Mouse (Mus musculus) naive thymus-derived CD4-positive, alpha-beta T cell, adult 2 months (primary cell): Measurements from ENCODE around the gene B3gnt9.

Source experiments
- DNase-seq: peaks from one replicate; pipeline ENCODE4 v3.0.0-alpha.2; 2011; ENCODE audit warnings: low read depth

B3gnt9 gene

DNA sequence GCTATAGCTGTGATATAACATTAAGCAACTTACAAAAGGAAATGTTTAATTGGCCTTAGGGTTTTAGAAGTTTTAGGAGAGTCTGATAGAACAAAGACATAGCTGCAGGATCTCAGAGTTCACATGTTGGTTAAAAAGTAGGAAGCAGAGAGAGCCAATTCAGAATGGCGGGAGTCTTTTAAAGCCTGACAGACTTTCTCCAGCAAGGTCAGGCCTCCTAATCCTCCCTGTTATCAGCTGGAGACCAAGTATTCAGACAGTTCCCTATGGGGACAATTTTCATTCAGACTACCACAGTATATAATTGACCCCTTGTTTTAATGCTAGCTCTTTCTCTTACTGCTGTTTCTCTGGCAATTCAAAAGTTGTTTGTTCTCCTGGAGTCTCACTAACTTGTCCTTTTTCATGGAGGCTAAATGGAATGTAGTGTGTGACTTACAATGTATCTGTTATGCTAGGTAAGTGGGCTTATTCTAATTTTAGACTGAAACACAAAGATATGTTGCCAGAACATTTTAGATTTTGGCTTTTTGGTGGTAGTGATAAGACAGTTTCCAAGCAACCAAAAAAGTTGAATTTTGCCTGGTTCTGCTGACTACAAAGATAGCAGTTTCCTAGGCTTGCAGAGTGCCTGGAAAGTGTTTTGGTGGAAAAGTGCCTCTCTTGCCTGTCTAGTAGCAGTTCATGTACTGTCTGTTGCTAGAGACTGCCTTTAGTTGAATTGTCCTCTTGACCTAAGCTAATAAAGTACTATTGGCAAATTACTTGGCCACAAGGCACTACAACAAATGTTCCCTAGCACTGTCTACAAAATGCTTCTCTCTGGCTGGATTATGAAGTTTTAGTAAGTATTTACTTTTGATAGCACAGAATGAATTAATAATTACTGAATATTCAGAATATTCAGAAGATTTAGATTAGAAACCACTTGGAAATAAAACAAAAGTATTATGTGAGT, 45.5 kb downstream of the B3gnt9 start:
- no peak for DNase-seq

- no peak for DNase-seq
Measured at GRCm38 (mm10) chr8:105207675-105208273, 47.2 kb downstream of the B3gnt9 start.

DNA sequence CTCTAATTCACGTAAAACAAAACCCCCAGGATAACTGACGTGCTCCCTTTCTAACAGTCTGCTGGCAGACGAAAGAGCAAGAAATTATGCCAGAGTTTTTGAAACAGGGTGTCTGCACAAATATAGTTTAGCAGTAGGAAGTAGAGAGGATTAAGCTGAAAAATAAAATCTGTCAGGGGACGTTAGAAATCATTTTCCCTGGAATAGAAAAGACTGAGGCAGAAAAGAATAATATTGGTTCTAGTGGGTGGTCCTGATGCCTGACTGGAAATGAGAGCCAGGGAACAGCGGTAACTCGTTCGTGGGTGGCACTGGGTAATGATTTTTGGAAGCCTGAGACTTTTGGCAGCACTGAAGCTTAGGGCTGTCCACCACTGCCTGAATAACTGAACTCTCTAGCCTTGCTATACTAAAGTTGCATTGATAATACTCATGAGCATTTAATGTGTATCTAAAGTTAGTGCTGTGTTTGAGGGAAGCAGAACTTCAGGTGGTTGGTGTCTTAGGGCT, 48.1 kb downstream of the B3gnt9 start:
- DNase-seq, result no peak

GRCm38 (mm10) chr8:105205748-105206147, 49.2 kb downstream of the B3gnt9 start:
- no peak for DNase-seq
